Mouse (Mus musculus) small intestine, adult 2 months (tissue): ENCODE measurements around the gene Zfp575.

ENCODE experiments used
- CTCF ChIP-seq: fragments of 200-500 bp; IDR thresholded peaks from 2 replicates; pipeline ENCODE4 v1.5.1; 2012; ENCODE audit warnings: low read depth, mild to moderate bottlenecking, control low read depth, inconsistent platforms, low read length, moderate library complexity, mixed read lengths; ENCODE audit not compliant: insufficient replicate concordance, insufficient read length; ENCODE audit errors: extremely low read depth
- POLR2A ChIP-seq: fragments of 200-500 bp; IDR thresholded peaks from 2 replicates; pipeline ENCODE4 v1.6.1; 2012; ENCODE audit warnings: low read depth, mild to moderate bottlenecking, control low read depth, inconsistent platforms, low read length, moderate library complexity

GRCm38 (mm10) chr7:24600941-24601597 lies 13.6 kb upstream of the Zfp575 start:
- TF ChIP-seq POLR2A = peak; percentile 13; the same call in 1 of the 2 replicates
- peak; percentile 100 for TF ChIP-seq CTCF
